Mouse (Mus musculus) adrenal gland, adult 2 months (tissue): ENCODE data around the gene Lst1. TPM values are rescaled to one million over a fixed set of nuclear protein-coding genes. Genes with fewer than 3 reads are reported as not detected.

ENCODE experiments used
- DNase-seq: peaks from one replicate; pipeline ENCODE4 v3.0.0; 2021
- microRNA-seq, 2 experiments: library from miRNA; unstranded; fragments of <30 nt; microRNA quantifications; one replicate each; pipeline ENCODE4 v1.2.0; 2021
- polyA plus RNA-seq: library from polyadenylated mRNA; depleted of rRNA; stranded (reverse); fragments of >200 nt; gene quantifications from 2 replicates; pipeline ENCODE4 v1.2.3, GENCODE M21; 2012; rRNA removed
- total RNA-seq, 2 experiments: library from RNA; stranded (reverse); gene quantifications; 2 replicates each; pipeline ENCODE4 v1.2.3; 2021

Lst1 gene
- total and polyA plus RNA-seq, 3 experiments, result 3.6 to 7.6 (median 5.0) TPM

DNA sequence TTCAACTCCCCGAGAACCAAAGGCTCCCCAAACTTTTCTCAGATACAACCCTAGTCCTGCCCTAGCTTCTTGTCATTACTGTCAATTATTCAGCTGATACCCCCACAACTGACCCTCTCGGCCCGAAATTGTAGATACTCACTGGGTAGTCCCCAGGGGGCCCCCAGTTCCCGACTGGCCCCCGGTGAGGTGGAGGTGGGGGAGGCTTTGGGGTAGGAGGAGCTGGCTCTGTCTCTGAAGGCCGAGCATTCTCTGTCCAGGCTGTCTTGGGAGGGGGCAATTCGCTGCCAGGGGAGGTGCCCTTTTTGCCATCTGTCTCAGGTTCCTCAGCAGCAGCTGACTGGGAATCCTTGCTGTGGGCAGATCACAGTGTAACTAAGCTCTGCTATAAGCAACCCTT is 28.6 kb downstream of the Lst1 start:
- no peak for DNase-seq

DNA sequence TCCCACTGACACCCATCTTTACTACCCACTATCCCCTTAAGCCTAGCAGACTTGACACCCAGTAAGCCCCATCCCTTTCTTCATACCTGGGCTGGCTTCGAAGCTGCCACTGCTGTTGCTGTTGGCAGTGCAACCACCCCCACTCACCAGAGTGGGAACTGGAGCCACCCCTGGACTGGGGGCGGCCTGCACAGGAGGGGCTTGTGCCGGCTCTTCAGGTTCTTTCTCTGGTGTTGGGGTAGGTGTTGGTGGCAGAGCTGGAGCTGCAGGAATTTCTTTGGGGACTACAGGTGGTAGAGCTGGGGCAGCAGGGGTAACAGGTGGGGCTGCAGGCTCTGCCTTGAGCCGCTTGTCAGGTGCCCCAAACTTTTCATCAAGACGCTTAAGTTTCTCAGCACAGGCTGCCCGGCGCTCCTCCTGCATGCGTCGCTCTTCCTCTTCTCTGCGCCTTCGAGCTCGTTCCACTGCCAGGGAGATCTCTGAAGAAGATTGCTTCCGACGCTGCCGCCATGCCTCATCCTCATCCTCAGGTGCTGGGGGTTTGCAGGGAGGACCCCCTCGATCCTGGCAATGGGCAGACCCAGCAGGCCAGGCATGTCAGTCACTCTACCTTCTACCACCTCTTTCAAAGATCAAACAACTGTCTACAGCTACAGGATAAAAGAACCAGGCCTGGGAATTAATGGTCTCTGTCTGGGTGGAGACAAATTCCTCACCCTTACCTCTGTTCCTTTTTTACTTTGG is 29.2 kb downstream of the Lst1 start:
- DNase-seq, result no peak

DNA sequence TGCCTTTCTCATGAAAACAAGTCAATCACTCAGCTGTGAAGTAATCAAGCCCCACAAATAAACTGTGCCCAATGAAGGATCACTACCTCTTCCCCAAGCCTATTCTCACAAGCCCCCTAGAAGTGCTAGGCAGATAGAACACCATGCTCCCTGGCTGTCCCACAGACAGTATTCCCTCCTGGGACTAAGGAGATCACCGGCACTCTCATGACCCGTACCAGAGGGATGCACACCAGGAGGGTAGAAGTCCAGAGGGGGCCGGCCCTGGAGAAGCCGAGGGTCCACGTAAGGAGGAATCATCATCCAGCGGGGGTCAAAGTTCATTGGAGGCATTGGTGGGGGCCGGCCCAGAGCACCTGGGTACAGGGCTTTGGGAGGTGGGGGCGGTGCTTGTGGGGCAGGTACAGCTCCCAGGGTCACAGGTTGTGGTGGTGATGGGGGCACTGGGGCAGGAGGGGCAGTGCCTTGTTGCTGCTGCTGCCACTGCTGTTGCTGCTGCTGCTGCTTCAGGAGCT is 30.5 kb downstream of the Lst1 start:
- no peak for DNase-seq

DNA sequence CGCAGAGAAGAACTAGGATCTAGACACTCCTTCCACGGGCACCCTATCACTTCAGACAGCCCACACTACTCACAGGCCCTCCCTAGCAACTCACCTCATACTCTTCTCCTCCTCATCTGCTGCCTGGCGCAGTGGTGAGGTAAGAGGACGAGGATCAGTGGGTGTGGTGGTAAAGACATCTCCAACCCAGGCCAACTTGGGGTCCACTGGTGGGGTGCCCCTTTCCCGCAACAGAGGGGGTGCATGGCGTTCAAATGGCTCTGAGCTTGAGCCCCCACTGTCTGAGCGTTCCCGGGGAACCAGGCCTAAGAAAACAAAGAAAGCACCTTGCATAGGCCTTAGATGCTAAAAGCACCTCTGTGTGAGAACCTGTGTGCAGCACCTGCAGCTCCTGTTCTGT is 31.0 kb downstream of the Lst1 start:
- no peak for DNase-seq

DNA sequence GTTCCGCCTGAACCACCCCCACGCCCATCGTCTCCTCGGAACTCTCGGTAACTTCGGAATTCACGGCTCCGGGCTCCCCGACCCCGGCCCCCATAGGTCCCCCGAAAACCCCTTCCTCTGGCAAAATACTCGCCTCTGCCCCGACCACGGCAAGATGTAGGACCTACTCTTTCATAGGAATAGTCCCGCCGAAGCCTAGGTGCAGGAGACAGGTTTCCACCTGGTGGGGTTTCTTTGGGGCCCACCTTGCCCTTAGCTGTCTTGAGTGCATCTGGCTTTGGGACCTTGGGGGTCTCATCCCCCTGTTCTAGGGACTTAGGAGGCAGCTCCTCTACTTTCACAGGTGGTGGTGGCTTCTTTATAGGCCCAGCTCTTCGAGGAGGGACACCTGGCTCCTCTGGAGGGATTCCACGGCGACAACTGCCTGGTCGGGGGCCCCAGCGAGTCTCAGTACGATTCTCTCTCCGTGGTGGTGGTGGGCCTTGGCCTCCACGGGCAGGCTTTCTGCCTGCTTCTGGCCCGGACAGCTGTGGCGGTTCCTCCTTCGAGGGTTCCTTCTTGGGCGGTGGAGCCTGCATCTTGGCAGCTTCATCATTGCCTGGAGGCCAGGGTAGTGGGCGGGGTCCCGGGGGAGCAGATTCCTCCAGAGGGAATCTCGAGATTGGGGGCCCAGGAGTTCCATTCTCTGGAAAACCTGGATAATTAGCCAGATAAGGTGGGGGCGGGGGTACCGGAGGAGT is 31.6 kb downstream of the Lst1 start:
- DNase-seq, result no peak

DNA sequence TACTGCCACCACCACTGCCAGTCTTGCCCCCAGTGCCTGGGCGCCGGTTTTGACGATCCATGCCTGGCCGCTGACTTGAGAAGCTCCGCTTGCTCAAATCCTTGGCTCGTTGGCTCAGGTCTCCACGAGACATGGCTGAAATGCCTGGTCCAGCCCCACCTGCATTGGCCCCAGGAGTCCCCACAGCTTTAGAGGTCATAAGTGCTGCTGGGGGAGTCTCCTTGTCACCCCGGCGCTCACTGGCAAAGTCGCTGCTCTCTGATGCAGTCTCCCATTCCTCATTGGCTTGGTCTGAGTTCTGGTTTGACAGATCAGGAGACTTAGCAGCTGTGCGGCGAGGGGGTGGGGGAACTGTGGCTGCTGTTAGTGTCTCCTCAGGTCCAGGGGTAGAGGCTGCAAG is 32.8 kb downstream of the Lst1 start:
- no peak for DNase-seq

DNA sequence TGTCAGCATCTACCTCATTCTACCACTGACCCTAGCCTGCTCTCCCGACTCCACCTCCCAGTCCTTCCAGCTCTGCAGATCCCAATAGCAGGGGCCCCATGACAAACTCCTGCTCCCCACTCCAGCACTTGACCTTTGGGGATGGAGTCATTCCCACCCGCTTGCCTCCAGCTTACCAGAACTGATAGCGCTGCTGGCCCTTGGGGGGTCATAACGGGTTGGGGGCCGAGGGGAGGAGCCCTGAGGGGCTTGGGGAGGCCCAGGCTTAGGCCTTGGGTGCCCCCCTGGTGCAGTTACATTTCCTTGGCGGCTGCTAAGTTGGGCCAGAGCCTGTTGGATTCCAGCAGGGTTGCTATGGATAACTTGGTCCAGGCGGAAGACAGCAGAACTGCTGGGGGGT is 33.6 kb downstream of the Lst1 start:
- DNase-seq, result no peak

DNA sequence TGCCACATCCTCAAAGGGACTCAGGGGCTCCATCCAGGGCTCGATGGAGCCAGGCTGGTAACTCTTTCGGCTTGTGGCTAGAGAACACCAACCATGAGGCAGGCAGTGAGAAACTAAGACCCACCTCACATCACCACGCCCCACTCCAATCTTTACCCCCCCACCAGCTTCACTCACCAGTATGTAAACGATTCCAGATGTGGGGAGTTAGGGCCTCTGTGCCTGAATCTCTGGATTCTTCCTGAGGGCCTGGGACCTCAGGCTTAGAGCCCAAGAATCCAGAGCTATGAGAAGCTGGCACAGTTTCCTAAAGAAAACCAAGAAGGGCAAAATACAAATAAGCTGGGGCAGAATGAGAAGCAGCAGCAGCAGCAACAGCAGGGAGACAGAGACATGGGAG is 34.3 kb downstream of the Lst1 start:
- no peak for DNase-seq

DNA sequence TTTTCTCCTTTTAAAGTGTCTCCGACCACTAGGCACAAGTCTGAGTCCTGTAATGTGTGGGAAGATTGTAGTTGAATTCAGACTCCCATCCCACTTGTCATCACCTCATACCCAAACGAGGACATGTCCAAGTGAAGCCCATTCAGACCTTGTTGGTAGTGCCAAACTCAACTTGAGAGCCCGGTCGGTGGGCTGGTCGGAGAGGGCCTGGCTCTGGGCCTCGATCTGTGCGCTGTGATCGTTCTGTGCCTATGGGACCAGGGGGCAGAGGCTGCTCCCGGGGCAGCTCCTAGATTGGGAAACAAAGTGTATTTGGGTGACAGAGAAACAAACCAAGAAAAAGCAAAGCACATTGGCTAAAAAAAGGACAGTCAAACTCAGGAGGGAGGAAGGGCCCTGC is 35.2 kb downstream of the Lst1 start:
- DNase-seq, result no peak

DNA sequence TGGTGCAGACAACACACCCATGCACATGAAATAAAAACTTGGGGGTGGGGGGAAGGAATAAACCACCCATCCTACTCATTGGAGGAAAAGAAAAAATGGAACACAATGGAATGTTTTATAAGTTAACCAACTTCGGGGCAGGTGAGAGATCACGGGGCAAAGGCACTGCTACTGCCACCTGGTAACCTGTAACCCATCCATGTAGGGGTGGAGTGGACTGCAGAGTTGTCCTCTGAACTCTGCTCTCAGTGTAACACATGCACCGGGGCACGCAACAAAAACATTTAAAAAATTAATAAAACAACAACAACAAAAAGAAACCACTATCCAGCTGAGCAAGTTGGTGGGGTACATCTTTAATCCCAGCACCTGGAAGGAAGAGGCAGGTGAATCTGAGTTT is 36.1 kb downstream of the Lst1 start:
- no peak for DNase-seq

DNA sequence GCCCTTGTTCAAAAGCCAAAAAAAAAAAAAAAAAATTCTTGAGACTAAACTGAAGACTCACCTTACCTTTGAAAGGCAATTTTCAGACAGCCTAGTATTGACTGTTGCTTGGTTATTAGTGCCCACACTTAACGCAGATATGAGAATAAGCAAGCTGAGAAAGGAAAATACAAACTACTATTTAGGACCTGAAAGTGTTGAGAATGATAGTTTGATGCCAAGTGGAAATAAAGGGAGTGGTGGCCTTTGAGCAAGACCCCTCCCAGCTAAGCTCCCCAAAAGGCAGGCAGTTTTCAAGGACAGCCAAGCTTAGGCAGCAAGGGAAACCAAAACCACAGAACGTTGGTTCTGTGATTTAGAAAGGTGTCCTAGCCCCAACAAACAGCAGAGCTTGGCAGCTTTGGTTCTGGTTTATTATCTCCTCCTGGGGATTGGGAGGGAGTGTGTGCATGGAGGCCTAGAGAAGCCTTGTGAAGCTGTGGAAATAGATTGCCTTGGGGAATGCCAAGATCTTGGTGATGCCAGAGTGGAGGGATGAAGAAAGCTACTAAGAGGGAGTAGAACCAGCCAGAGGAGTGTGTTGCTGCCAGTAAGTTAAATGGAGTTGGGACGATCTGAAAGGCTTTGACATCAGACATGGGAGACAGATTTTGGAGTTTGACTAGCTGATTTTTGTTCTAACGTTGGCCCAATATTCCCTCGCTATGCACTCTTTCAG is 40.2 kb downstream of the Lst1 start:
- no peak for DNase-seq

DNA sequence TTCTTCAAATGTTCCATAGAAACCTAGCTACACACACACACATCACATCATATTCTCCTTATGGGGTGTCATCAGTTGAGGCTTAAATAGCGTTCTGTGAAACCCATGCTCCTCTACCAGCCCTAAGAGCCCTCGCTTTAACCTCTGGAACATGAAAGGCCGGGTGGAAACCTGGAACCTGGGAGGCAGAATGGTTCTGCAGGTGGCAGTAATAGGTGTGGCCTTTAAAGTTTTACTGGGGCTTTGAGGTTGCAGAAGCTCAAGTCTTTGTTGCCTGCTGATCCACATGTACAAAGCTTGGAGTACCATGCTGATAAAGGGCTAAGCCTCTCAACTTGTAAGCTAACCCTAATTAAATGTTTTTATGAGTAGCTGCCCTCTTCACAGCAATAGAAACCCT is 40.9 kb downstream of the Lst1 start:
- no peak for DNase-seq

DNA sequence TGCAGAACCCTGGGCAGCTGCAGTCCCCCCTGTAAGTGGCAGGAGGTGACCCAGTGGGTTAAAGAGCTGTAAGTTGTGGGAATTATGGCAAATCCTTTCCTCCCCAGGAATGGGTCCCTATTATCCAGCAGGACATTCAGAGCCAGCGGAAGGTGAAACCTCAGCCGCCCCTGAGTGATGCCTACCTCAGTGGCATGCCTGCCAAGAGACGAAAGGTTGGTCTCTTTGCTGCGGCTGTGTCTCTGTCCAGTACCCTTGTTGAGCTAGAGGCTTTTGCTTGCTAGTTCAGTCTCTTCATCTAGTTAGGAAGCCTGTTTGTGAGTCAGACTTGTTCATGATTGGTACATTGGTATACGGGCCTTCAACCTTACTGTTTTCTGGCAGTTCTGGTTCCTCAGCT is 42.1 kb downstream of the Lst1 start:
- no peak for DNase-seq

DNA sequence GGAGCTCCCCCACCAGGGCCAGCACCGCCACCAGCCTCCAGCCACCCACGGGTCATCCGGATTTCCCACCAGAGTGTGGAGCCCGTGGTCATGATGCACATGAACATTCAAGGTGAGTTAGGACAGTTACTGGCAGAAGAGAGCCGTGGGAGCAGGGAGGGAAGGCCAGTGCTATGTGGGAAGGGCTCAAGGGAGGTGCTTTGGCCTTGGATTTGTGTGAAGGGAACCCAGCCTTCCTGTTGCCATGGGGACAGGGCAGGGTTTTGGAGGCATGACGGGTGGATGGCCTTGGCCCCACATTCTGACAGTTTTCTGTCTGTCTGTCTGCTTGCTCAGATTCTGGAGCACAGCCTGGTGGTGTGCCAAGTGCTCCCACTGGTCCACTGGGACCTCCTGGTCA is 46.3 kb downstream of the Lst1 start:
- peak; percentile 94 for DNase-seq

DNA sequence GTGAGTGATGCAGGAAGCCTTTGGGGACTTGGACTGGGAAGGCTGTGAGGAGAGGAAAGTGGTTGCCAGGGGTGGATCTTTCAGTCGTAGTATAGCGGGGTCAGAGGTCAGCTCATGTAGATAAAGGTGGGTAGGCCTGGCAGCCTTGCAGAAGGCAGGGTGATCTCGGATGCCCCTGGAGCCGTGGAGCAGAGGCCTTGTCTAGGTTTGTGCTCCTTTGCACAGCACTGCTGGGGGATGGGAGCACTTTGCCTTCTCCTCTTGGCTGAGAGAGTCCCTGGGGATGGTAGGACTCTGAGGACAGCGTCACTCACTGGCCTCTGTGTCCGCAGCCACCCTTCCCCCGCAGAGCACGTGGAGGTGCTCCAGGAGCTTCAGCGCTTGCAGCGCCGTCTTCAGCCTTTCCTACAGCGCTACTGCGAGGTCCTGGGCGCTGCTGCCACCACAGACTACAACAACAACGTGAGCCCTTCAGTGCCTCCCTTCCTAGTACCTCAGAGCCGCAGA is 47.7 kb downstream of the Lst1 start:
- DNase-seq, result peak; percentile 50

DNA sequence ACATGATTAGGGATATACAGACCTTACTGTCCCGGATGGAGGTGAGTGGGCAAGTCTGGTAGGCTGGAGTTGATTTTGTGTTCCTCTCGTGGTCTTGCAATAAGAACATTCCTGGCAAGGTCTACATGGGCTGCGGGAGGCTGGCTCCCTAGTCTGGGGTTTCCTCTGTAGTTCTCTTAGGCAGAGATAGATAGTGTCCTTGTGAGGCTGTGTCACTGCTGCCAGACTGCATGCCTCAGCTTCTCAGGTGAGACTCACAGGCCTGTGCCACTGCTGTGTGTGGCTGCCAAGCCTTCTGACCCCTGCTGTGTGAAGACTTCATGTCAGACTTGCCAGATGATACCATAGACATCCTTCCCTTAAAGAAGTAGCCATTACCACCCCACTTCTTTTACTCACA is 49.0 kb downstream of the Lst1 start:
- peak; percentile 63 for DNase-seq

DNA sequence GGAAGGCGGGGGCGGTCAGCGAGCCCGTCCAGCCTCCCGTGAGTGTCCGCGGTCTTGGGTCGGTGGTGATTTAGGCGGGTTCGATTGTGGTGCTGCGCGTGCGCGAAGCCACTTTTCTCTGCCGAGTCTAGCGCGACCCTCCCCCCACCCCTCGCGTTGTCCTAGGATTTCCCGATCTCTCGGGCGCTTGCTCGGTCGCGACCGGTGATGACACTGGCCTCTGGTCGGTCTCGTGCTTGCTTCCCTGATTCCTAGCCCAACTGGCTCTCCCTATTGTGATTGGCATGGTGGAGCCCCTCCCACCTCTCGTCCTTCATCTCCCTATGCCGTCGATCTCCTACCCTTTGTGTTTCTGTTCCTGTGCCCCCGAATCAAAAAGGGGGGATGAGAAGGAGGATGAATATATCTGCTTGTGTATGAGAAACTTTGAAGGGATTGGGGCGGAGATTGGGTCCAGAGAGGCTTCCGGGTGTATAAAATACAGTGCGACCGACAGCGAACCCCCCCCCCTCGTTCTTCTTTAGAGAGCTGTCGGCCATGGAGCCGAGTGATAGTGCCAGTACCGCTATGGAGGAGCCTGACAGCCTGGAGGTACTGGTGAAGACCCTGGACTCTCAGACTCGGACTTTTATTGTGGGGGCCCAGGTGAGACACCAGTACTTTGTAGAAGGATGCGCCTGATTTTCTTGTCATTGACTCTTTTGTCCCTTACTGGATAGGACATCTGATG is 52.5 kb downstream of the Lst1 start:
- DNase-seq, result no peak

Small RNA genes within 50 kb of the gene (microRNA-seq; reads per million reads assigned to microRNA genes)
- gene Mir6973a (0 reads per million in 2 experiments), gene Mir6974 (0 reads per million in 2 experiments)

Other genes with a start within 250 kb of the Lst1 start
Only the 30 nearest of the 38 such genes appear.
- under 1 TPM; 0.26 to 0.55 TPM for gene Vwa7, start 171.9 kb downstream of the Lst1 start, total RNA-seq
- gene Vwa7, start 171.9 kb downstream of the Lst1 start, polyA plus RNA-seq, result 0.97 and 1.8 TPM in 2 replicates
- gene Sapcd1, start 160.4 kb downstream of the Lst1 start, total RNA-seq, result under 1 TPM in 1 of 2 experiments, not detected in 1; 0.79 TPM
- 0.83 and 2.0 TPM in 2 replicates for gene Sapcd1, start 160.4 kb downstream of the Lst1 start, polyA plus RNA-seq
- gene Msh5, start 141.7 kb downstream of the Lst1 start, total RNA-seq, result under 1 TPM; 0.75 to 0.93 TPM
- gene Msh5, start 141.7 kb downstream of the Lst1 start, polyA plus RNA-seq, result 1.3 and 1.7 TPM in 2 replicates
- gene Clic1, start 138.5 kb downstream of the Lst1 start, total RNA-seq, result 100 to 1,000 TPM in 1 of 2 experiments, 10 to 100 TPM in 1; 80.8 to 136 TPM
- gene Clic1, start 138.5 kb downstream of the Lst1 start, polyA plus RNA-seq, result 62.2 and 64.1 TPM in 2 replicates
- 10 to 100 TPM in 1 of 2 experiments, 1 to 10 TPM in 1; 7.2 to 26.6 TPM for gene Ddah2, start 129.4 kb downstream of the Lst1 start, total RNA-seq
- gene Ddah2, start 129.4 kb downstream of the Lst1 start, polyA plus RNA-seq, result 25.9 and 35.6 TPM in 2 replicates
- gene Ly6g6c, start 123.1 kb downstream of the Lst1 start, total RNA-seq, result not detected
- not detected in 2 replicates for gene Ly6g6c, start 123.1 kb downstream of the Lst1 start, polyA plus RNA-seq
- not detected for gene Mpig6b, start 122.3 kb downstream of the Lst1 start, total RNA-seq
- gene Mpig6b, start 122.3 kb downstream of the Lst1 start, polyA plus RNA-seq, result 0.06 TPM in 1 of 2 replicates, not detected in the other
- gene Ly6g6e, start 111.5 kb downstream of the Lst1 start, total RNA-seq, result not detected
- 0.21 and 0.34 TPM in 2 replicates for gene Ly6g6e, start 111.5 kb downstream of the Lst1 start, polyA plus RNA-seq
- gene Ly6g6d, start 110.4 kb downstream of the Lst1 start, total RNA-seq, result under 1 TPM in 1 of 2 experiments, not detected in 1; 0.45 TPM
- gene Ly6g6d, start 110.4 kb downstream of the Lst1 start, polyA plus RNA-seq, result 0.57 and 1.1 TPM in 2 replicates
- gene Ly6g6f, start 102.8 kb downstream of the Lst1 start, total RNA-seq, result not detected
- gene Ly6g6f, start 102.8 kb downstream of the Lst1 start, polyA plus RNA-seq, result not detected in 2 replicates
- 10 to 100 TPM; 71.8 to 95.8 TPM for gene Abhd16a, start 99.2 kb downstream of the Lst1 start, total RNA-seq
- gene Abhd16a, start 99.2 kb downstream of the Lst1 start, polyA plus RNA-seq, result 219 and 291 TPM in 2 replicates
- gene Ly6g5c, start 80.2 kb downstream of the Lst1 start, total RNA-seq, result not detected
- not detected in 2 replicates for gene Ly6g5c, start 80.2 kb downstream of the Lst1 start, polyA plus RNA-seq
- under 1 TPM; 0.23 to 0.35 TPM for gene Ly6g5b, start 73.0 kb downstream of the Lst1 start, total RNA-seq
- 0.42 and 0.52 TPM in 2 replicates for gene Ly6g5b, start 73.0 kb downstream of the Lst1 start, polyA plus RNA-seq
- gene Gpank1, start 67.0 kb downstream of the Lst1 start, total RNA-seq, result 10 to 100 TPM; 12.4 to 12.8 TPM
- gene Gpank1, start 67.0 kb downstream of the Lst1 start, polyA plus RNA-seq, result 13.3 and 15.8 TPM in 2 replicates
- 100 to 1,000 TPM; 212 to 337 TPM for gene Csnk2b, start 66.4 kb downstream of the Lst1 start, total RNA-seq
- 358 and 360 TPM in 2 replicates for gene Csnk2b, start 66.4 kb downstream of the Lst1 start, polyA plus RNA-seq
- gene D17H6S53E, start 62.1 kb downstream of the Lst1 start, total RNA-seq, result 10 to 100 TPM; 23.4 to 32.0 TPM
- 27.7 and 45.5 TPM in 2 replicates for gene D17H6S53E, start 62.1 kb downstream of the Lst1 start, polyA plus RNA-seq
- under 1 TPM in 1 of 2 experiments, not detected in 1; 0.78 TPM for gene Apom, start 56.4 kb downstream of the Lst1 start, total RNA-seq
- 0.22 TPM in 1 of 2 replicates, not detected in the other for gene Apom, start 56.4 kb downstream of the Lst1 start, polyA plus RNA-seq
- 100 to 1,000 TPM; 389 to 403 TPM for gene Bag6, start 53.3 kb downstream of the Lst1 start, total RNA-seq
- gene Bag6, start 53.3 kb downstream of the Lst1 start, polyA plus RNA-seq, result 433 and 470 TPM in 2 replicates
- gene Prrc2a, start 23.5 kb downstream of the Lst1 start, total RNA-seq, result 100 to 1,000 TPM; 205 to 258 TPM
- 598 and 625 TPM in 2 replicates for gene Prrc2a, start 23.5 kb downstream of the Lst1 start, polyA plus RNA-seq
- gene Aif1, start 12.4 kb downstream of the Lst1 start, total RNA-seq, result 1 to 10 TPM; 3.4 to 6.4 TPM
- 0.30 and 0.46 TPM in 2 replicates for gene Aif1, start 12.4 kb downstream of the Lst1 start, polyA plus RNA-seq
- gene Ltb, start 6.0 kb upstream of the Lst1 start, total RNA-seq, result 1 to 10 TPM; 1.8 to 7.7 TPM
- 5.8 and 8.5 TPM in 2 replicates for gene Ltb, start 6.0 kb upstream of the Lst1 start, polyA plus RNA-seq
- gene Tnf, start 13.6 kb upstream of the Lst1 start, total RNA-seq, result under 1 TPM; 0.35 to 0.52 TPM
- 0.62 and 1.0 TPM in 2 replicates for gene Tnf, start 13.6 kb upstream of the Lst1 start, polyA plus RNA-seq
- gene Lta, start 16.9 kb upstream of the Lst1 start, total RNA-seq, result under 1 TPM; 0.26 to 0.35 TPM
- 0.18 and 0.33 TPM in 2 replicates for gene Lta, start 16.9 kb upstream of the Lst1 start, polyA plus RNA-seq
- gene Gm16181, start 32.4 kb upstream of the Lst1 start, total RNA-seq, result not detected
- gene Gm16181, start 32.4 kb upstream of the Lst1 start, polyA plus RNA-seq, result 0.31 and 1.3 TPM in 2 replicates
- 1 to 10 TPM; 5.6 to 5.7 TPM for gene Atp6v1g2, start 45.2 kb upstream of the Lst1 start, total RNA-seq
- gene Atp6v1g2, start 45.2 kb upstream of the Lst1 start, polyA plus RNA-seq, result 7.2 and 8.5 TPM in 2 replicates
- gene Nfkbil1, start 47.4 kb upstream of the Lst1 start, total RNA-seq, result 10 to 100 TPM; 14.1 to 19.4 TPM
- 52.3 and 57.6 TPM in 2 replicates for gene Nfkbil1, start 47.4 kb upstream of the Lst1 start, polyA plus RNA-seq
- gene Ddx39b, start 53.3 kb upstream of the Lst1 start, total RNA-seq, result 100 to 1,000 TPM; 192 to 200 TPM
- 164 and 180 TPM in 2 replicates for gene Ddx39b, start 53.3 kb upstream of the Lst1 start, polyA plus RNA-seq
- gene H2-D1, start 74.3 kb upstream of the Lst1 start, total RNA-seq, result 100 to 1,000 TPM; 172 to 281 TPM
- 473 and 543 TPM in 2 replicates for gene H2-D1, start 74.3 kb upstream of the Lst1 start, polyA plus RNA-seq
- gene H2-Q1, start 132.0 kb upstream of the Lst1 start, total RNA-seq, result 1 to 10 TPM in 1 of 2 experiments, under 1 TPM in 1; 0.98 to 3.6 TPM
- 0.04 TPM in 1 of 2 replicates, not detected in the other for gene H2-Q1, start 132.0 kb upstream of the Lst1 start, polyA plus RNA-seq
- 1 to 10 TPM in 1 of 2 experiments, under 1 TPM in 1; 0.61 to 2.5 TPM for gene H2-Q2, start 153.8 kb upstream of the Lst1 start, total RNA-seq
- 0.27 TPM in 1 of 2 replicates, not detected in the other for gene H2-Q2, start 153.8 kb upstream of the Lst1 start, polyA plus RNA-seq